Mouse (Mus musculus): ENCODE results near the gene Tcp10c.
"Not testable (repeated sequence)": the region's sequence is repeated elsewhere in the genome, so short reads cannot be mapped to it uniquely, and the experiment has no call there.

The Tcp10c gene

GRCm38 (mm10) chr17:13391020-13391419 lies 36.6 kb downstream of the Tcp10c start:
- DNase-seq (ENCODE audit: low spot score): not testable (repeated sequence)

- not testable (repeated sequence) for DNase-seq (ENCODE audit: low spot score)
Measured at GRCm38 (mm10) chr17:13399961-13400360, 45.6 kb downstream of the Tcp10c start.

DNA sequence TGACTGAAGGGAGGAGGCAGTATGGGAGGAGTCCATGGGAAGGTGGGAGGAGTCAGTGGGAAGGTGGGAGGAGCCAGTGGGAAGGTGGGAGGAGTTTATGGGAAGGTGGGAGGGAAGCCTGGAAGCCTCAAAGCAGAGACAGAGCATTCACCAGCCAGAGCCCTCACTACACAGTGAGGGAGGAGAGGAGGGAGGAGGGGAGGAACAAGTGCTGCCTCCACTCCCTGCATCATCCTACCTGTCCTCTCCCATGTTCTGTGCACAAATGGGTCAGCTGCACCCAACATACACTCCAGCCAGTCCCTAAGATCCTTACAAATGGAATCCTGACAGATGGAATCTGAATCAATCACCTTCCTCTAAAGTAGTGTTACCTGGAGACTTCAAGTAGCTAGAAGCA lies 47.7 kb downstream of the Tcp10c start:
- not testable (repeated sequence) for DNase-seq (ENCODE audit: low spot score)

DNA sequence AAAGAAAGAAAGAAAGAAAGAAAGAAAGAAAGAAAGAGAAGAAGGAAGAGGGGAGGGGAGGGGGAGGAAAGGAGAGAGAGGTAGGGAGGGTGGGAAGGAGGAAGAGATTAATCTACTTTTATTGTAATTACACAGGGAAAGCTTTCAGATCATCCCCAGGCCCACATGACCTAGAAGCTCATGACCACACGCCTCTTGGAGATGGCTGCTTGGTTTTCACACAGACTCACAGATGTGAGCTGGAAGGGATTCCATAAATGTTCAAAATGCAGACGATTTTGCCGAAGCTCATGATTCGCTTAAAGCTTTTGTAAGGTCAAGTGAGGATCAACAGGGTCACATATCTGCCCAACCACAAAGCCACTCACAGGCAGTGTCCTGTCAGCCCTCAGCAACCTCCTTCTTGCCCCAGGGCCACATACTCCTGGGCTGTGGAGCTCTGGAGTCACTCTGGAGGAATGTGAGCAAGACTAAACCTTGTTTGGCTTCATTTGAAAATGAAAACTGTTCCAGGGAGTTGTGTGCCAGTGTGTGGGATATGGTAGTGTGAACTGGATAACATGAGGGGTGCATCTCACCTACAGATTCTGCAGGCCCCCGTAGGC lies 49.3 kb downstream of the Tcp10c start:
- DNase-seq (ENCODE audit: low spot score): not testable (repeated sequence)

GRCm38 (mm10) chr17:13406023-13406422 lies 51.7 kb downstream of the Tcp10c start:
- DNase-seq (ENCODE audit: low spot score): not testable (repeated sequence)

DNA sequence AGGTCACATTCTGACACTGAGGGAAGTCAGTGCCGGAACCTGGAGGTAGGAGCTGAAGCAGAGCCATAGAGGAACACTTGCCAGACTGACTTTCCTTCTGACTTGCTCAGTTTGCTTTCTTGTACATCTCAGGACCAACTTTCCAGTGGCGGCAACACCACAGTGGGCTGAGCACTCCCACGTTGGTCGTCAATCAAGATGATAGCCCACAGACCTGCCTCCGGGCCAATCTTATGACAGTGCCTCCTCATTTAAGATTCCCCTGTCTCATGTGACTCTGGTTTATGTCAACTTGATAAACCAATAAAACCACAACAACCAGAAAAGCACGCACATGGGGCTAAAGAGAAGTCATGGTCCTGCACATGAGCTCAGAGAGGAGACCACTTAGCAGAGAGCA lies 52.3 kb downstream of the Tcp10c start:
- not testable (repeated sequence) for DNase-seq (ENCODE audit: low spot score)

DNA sequence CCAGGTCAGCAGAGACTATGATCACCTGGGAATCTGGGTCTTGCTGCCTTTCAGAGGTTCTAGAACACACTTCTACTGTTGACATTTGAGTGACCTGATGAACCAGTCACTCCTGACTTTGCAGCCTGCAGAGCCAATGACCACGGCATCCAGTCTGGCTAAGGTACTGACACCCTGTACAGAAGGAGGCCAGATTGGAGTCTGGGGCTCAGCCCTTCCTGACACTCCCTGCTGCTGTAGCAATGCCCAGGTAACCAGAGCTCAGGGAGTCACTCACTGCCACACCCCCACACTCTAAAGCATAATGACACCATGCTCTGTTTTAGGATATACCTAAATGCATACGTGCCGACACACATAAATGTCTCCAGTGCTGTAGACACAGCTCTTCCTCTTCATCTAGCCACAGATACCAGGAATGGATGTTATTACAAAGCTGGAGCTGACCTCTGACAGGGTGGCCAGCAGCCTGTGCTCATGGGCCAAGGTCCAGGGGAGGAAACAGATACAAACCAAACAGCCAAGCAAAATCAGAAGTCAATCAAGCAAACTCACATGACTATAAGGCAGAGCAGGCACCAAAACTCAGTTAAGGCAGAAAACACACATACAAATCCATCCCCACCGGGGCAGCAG lies 53.4 kb downstream of the Tcp10c start:
- not testable (repeated sequence) for DNase-seq (ENCODE audit: low spot score)

DNA sequence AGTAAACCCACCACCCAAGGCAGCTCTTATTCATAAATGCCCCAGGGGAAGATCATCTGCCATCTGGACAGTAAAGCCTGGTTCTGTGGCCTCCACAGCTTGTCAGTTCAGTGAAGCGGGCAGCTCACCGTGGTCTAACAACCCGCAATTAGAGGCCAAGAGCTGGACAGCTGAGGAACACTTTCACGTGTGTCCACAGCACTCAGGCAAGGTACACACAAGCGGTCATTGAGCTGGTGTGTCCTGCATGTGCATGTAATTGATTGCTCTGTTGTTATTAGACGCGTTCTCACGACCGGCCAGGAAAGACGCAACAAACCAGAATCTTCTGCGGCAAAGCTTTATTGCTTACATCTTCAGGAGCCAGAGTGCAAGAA lies 53.9 kb downstream of the Tcp10c start:
- DNase-seq (ENCODE audit: low spot score): not testable (repeated sequence)

DNA sequence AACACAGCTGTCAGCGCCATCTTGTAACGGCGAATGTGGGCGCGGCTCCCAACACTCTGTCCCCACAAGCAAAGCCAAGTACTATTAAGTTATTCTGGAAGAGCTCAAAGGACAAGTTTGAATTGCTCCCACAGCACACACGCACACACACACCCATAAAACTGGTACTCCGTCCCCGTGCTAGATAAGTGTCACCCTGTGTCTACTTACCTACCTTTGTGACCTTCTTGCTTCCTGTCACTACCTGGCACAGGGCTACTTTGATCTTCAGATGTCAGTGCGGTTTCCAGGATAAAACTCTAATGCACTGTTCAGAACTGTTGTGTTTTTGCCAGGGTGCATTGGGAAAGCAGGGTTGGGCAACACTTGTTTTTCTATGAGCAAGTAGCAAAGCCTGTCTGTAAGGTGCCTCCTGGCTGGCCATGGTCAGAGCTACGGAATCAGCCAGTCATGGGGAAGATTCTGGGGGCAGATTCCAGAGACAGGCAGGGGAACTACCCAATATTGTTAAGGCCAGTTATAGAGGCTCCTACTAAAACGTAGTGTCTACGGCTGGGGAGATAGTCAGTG lies 66.7 kb downstream of the Tcp10c start:
- DNase-seq (ENCODE audit: low spot score): not testable (repeated sequence)

GRCm38 (mm10) chr17:13422638-13423037 lies 68.3 kb downstream of the Tcp10c start:
- not testable (repeated sequence) for DNase-seq (ENCODE audit: low spot score)

DNA sequence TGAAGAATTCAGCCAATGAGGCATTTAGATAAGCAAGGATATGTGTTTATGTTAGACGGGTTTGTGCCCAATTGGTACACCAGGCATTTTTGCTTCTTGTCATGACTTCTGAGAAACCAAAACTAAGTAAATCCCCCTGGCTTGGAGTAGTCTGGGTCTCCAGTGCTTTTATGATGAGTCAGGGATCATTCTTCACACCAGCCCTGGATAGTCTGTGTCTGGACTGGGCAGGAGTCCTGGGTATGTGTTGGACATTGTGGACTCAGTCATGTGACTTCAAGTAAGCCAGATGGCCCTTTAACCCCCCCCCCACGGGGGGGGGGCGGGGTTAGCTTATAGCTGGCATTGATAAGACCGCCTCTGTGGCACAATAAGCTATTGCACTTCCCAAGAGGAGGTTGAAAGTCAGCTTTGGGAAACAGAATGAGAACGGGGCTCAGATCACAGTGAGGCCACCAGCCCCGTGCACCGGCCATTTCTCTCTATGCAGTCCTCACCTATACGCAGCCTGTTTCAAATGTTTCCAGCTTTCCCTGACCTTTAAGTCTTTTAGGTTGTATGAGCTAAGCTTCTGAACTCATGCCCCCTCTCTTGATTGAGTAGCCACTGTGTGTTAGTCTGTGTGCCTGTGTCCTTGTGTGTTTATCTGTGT lies 69.1 kb downstream of the Tcp10c start:
- DNase-seq (ENCODE audit: low spot score): not testable (repeated sequence)

DNA sequence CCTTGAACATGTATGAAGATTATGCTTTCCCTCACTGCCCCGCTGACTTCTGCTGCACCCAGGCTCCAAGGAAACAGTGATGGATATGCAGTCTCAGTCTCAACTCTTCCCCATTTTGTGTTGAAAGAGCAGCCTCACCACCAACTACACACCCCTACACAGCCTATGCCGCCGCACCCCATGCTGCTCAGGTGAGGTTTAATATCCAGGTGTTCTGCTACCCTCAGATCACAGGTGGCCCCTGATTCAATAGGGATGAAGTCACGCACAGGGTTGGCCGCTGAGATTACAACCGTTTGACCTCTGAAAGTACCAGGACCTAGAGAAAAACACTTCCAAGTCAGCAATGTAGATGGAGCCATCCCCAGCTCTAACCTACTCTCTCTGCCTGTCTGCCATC lies 69.9 kb downstream of the Tcp10c start:
- not testable (repeated sequence) for DNase-seq (ENCODE audit: low spot score)

DNA sequence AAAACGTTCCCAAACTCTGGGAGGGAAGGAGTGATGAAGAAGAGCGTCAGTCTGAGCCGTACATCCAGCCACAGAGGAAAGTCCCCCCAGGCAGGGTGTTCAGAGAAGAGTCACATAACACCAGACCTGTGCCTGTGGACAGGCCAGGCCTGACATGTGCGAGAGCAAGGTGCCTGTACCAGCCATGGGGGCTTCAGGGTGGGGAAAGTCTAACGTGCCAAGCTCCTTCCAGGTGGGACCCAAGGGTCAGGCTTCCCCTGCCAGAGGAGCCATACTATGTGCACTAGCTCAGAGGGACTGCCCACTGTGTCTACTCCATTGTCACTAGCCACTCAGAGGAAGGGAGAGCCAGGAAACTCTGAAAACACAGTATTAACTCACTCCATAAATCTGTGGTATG lies 71.3 kb downstream of the Tcp10c start:
- DNase-seq (ENCODE audit: low spot score): not testable (repeated sequence)

DNA sequence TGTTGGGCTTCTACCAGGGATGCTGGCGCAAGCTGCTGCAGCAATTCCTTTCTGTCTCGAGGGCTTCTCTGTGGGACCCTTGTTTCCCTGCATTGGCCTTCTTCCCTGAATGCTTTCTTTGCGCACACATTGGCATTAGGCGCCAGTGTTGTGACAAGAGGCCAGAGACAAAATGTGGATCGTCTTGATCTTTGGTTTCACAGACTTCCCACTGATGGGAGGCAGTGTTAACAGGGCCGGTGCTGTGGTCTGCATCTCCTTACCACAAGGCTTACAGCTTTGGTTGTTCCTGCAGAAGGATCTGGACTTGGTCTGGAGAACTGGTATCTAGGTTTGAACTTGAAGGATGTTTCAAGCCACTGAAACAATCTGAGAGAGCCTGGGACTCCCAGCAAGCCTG lies 72.1 kb downstream of the Tcp10c start:
- DNase-seq (ENCODE audit: low spot score): not testable (repeated sequence)

All from c-Kit-positive CD71-positive TER-119-positive erythroid progenitor cells, embryonic 14.5 days (primary cell).